Mouse (Mus musculus) CH12.LX (cell line): ENCODE data around the gene Ankrd13c. TPM values are rescaled to one million over a fixed set of nuclear protein-coding genes. Genes with fewer than 3 reads are reported as not detected.

Source experiments
- DNase-seq: peaks from one replicate; pipeline ENCODE4 v3.0.0-alpha.2; 2013; ENCODE audit errors: extremely low read depth
- H3K27ac ChIP-seq: 2 replicates; pipeline ENCODE4 v1.5.1; 2012; ENCODE audit warnings: low read depth, mild to moderate bottlenecking, control low read depth, moderate library complexity; ENCODE audit not compliant: insufficient read depth
- H3K27me3 ChIP-seq: replicated peaks from 2 replicates; pipeline ENCODE3; 2012; ENCODE audit warnings: inconsistent platforms
- H3K36me3 ChIP-seq, 2 experiments: replicated peaks in 1 of 2; 2 replicates each; pipeline versions ENCODE3 to v1.6.1; 2012; ENCODE audit warnings: inconsistent platforms in 1 of 2, low read length in 1 of 2, mild to moderate bottlenecking in 1 of 2, mixed read lengths in 1 of 2, moderate library complexity in 1 of 2; ENCODE audit not compliant: control insufficient read depth in 1 of 2, insufficient read depth in 1 of 2
- H3K4me1 ChIP-seq, 2 experiments: 2 replicates each; pipeline ENCODE4 v1.6.1; 2012; ENCODE audit warnings: inconsistent platforms in 1 of 2, moderate library complexity in 1 of 2; ENCODE audit not compliant: insufficient read depth in 2 of 2, control insufficient read depth in 1 of 2
- H3K4me2 ChIP-seq: 2 replicates; pipeline ENCODE4 v1.6.1; 2012; ENCODE audit warnings: low read depth, mild to moderate bottlenecking, control low read depth; ENCODE audit not compliant: poor library complexity, insufficient read depth, severe bottlenecking
- H3K4me3 ChIP-seq, 3 experiments: fragments of 150-350 bp in 1 of 3; sonication (generic) in 1 of 3; replicated peaks in 1 of 3; 2 replicates each; pipeline versions ENCODE3 to v1.5.1; 2011 to 2012; ENCODE audit warnings: low read depth in 2 of 3, low read length in 2 of 3, mild to moderate bottlenecking in 2 of 3, moderate library complexity in 2 of 3, control low read depth in 1 of 3, improper control_type of control experiment in 1 of 3, inconsistent platforms in 1 of 3, mixed read lengths in 1 of 3; ENCODE audit not compliant: poor library complexity in 1 of 3
- H3K79me2 ChIP-seq: replicated peaks from 2 replicates; pipeline ENCODE4 v1.6.1; 2012; ENCODE audit warnings: mild to moderate bottlenecking, moderate library complexity; ENCODE audit not compliant: control insufficient read depth, poor library complexity, insufficient read depth, severe bottlenecking; ENCODE audit errors: extremely low read depth
- H3K9ac ChIP-seq: 2 replicates; pipeline ENCODE4 v1.6.1; 2012; ENCODE audit warnings: low read depth, mild to moderate bottlenecking, control low read depth, moderate library complexity; ENCODE audit not compliant: insufficient read depth
- H3K9me3 ChIP-seq: replicated peaks from 2 replicates; pipeline ENCODE3; 2012; ENCODE audit warnings: low read length, inconsistent platforms, mixed read lengths
- CHD2 ChIP-seq: IDR thresholded peaks from 2 replicates; pipeline ENCODE4 v1.6.1; 2011; ENCODE audit warnings: low read length, improper control_type of control experiment
- CTCF ChIP-seq, 2 experiments: IDR thresholded peaks in 1 of 2; conservative IDR thresholded peaks in 1 of 2; 2 replicates each; pipeline ENCODE4 v1.5.1; 2011 to 2012; ENCODE audit warnings: low read depth in 2 of 2, low read length in 2 of 2, improper control_type of control experiment in 1 of 2, inconsistent platforms in 1 of 2, mild to moderate bottlenecking in 1 of 2, moderate library complexity in 1 of 2
- E2F4 ChIP-seq: IDR thresholded peaks from 2 replicates; pipeline ENCODE4 v1.6.1; 2011; ENCODE audit warnings: low read depth, low read length, improper control_type of control experiment; ENCODE audit not compliant: insufficient replicate concordance
- ELF1 ChIP-seq: IDR thresholded peaks from 2 replicates; pipeline ENCODE4 v1.6.1; 2014; ENCODE audit warnings: low read depth, mild to moderate bottlenecking, inconsistent platforms, low read length, improper control_type of control experiment
- ETS1 ChIP-seq: conservative IDR thresholded peaks from 2 replicates; pipeline ENCODE4 v1.6.1; 2012; ENCODE audit warnings: low read depth, mild to moderate bottlenecking, inconsistent platforms, low read length, improper control_type of control experiment, moderate library complexity
- IRF4 ChIP-seq: IDR thresholded peaks from 2 replicates; pipeline ENCODE4 v1.6.1; 2014; ENCODE audit warnings: low read depth, mild to moderate bottlenecking, inconsistent platforms, low read length, improper control_type of control experiment
- JUN ChIP-seq: IDR thresholded peaks from 2 replicates; pipeline ENCODE4 v1.6.1; 2011; ENCODE audit warnings: low read depth, mild to moderate bottlenecking, low read length, improper control_type of control experiment, moderate library complexity; ENCODE audit not compliant: insufficient read depth
- JUND ChIP-seq: conservative IDR thresholded peaks from 2 replicates; pipeline ENCODE4 v1.6.1; 2011; ENCODE audit warnings: low read depth, low read length, improper control_type of control experiment
- MAZ ChIP-seq: IDR thresholded peaks from 2 replicates; pipeline ENCODE4 v1.6.1; 2012; ENCODE audit warnings: low read depth, mild to moderate bottlenecking, inconsistent platforms, low read length, improper control_type of control experiment, moderate library complexity
- MEF2A ChIP-seq: IDR thresholded peaks from 2 replicates; pipeline ENCODE4 v1.6.1; 2014; ENCODE audit warnings: low read depth, mild to moderate bottlenecking, inconsistent platforms, low read length, improper control_type of control experiment, borderline replicate concordance
- MXI1 ChIP-seq: IDR thresholded peaks from 2 replicates; pipeline ENCODE4 v1.6.1; 2011; ENCODE audit warnings: mild to moderate bottlenecking, low read depth, low read length, improper control_type of control experiment
- NELFE ChIP-seq: IDR thresholded peaks from 2 replicates; pipeline ENCODE4 v1.6.1; 2011; ENCODE audit warnings: low read depth, low read length, improper control_type of control experiment
- NRF1 ChIP-seq: IDR thresholded peaks from 2 replicates; pipeline ENCODE4 v1.6.1; 2014; ENCODE audit warnings: low read depth, mild to moderate bottlenecking, inconsistent platforms, low read length, improper control_type of control experiment, moderate library complexity
- PAX5 ChIP-seq: IDR thresholded peaks from 2 replicates; pipeline ENCODE4 v1.6.1; 2012; ENCODE audit warnings: low read length, inconsistent platforms, mixed read lengths
- POLR2A ChIP-seq: IDR thresholded peaks from 2 replicates; pipeline ENCODE4 v1.6.1; 2011; ENCODE audit warnings: low read depth, mild to moderate bottlenecking, improper control_type of control experiment, low read length
- POLR2AphosphoS2 ChIP-seq: IDR thresholded peaks from 2 replicates; pipeline ENCODE4 v1.6.1; 2011; ENCODE audit warnings: low read depth, low read length, improper control_type of control experiment
- RCOR1 ChIP-seq: conservative IDR thresholded peaks from 2 replicates; pipeline ENCODE4 v1.6.1; 2012; ENCODE audit warnings: low read depth, mild to moderate bottlenecking, inconsistent platforms, low read length, improper control_type of control experiment
- SMC3 ChIP-seq: IDR thresholded peaks from 2 replicates; pipeline ENCODE4 v1.6.1; 2011; ENCODE audit warnings: low read depth, low read length, improper control_type of control experiment
- TBP ChIP-seq: conservative IDR thresholded peaks from 2 replicates; pipeline ENCODE4 v1.6.1; 2011; ENCODE audit warnings: low read depth, low read length, improper control_type of control experiment
- TCF12 ChIP-seq: IDR thresholded peaks from 2 replicates; pipeline ENCODE4 v1.6.1; 2014; ENCODE audit warnings: low read depth, mild to moderate bottlenecking, inconsistent platforms, low read length, improper control_type of control experiment
- UBTF ChIP-seq: IDR thresholded peaks from 2 replicates; pipeline ENCODE4 v1.6.1; 2012; ENCODE audit warnings: low read depth, mild to moderate bottlenecking, inconsistent platforms, low read length, improper control_type of control experiment, moderate library complexity
- USF2 ChIP-seq: conservative IDR thresholded peaks from 2 replicates; pipeline ENCODE4 v1.6.1; 2011; ENCODE audit warnings: low read depth, low read length, improper control_type of control experiment
- ZC3H11A ChIP-seq: IDR thresholded peaks from 2 replicates; pipeline ENCODE4 v1.6.1; 2012; ENCODE audit warnings: low read depth, mild to moderate bottlenecking, inconsistent platforms, low read length, improper control_type of control experiment
- ZMIZ1 ChIP-seq: IDR thresholded peaks from 2 replicates; pipeline ENCODE4 v1.6.1; 2012; ENCODE audit warnings: low read depth, mild to moderate bottlenecking, inconsistent platforms, low read length, improper control_type of control experiment
- dilution Hi-C: fragments of 300-500 bp; cut with MboI; formaldehyde crosslinking; loops from 2 replicates; pipeline ENCODE4 v1.14.3; 2020; ENCODE audit warnings: low sequenced_read_pairs; ENCODE audit not compliant: extremely low pct_unique_long_range_greater_than_20kb, extremely low pct_ligation_motif_present
- in situ Hi-C: fragments of 300-500 bp; cut with MboI; formaldehyde crosslinking; loops from 3 replicates; pipeline ENCODE4 v1.14.3; 2019; ENCODE audit warnings: low sequenced_read_pairs, low pct_ligation_motif_present, low pct_unique_long_range_greater_than_20kb, mixed read lengths
- polyA plus RNA-seq: library from polyadenylated mRNA; unstranded; fragments of >175 nt; gene quantifications from 2 replicates; pipeline ENCODE4 v1.2.1, GENCODE M21; 2012; ENCODE audit warnings: low read depth; ENCODE audit not compliant: insufficient read length
- total RNA-seq, 2 experiments: library from RNA; depleted of rRNA; stranded (reverse); fragments of 300-350 nt in 1 of 2; fragments of >200 nt in 1 of 2; gene quantifications; 2 replicates each; pipeline ENCODE4 v1.2.3; 2012 to 2014

Gene Ankrd13c
- total and polyA plus RNA-seq, 3 experiments: 18.9 to 65.3 (median 54.4) TPM

- Histone ChIP-seq H3K79me2 (peaks cover 67% of the 10 kb centered on the region), H3K27me3 (no peaks in the 10 kb centered on the region), H3K4me3 (no peak overlapping the region), H3K36me3 (peaks cover 5 to 64% of the 10 kb centered on the region in 2 experiments), H3K9ac (no peak overlapping the region), H3K4me2 (no peak overlapping the region), H3K27ac (no peak overlapping the region), H3K4me1 (peaks cover 0 to 19% of the 10 kb centered on the region in 2 experiments; a peak in 2 of 4 replicates), H3K9me3 (peaks cover 2% of the 10 kb centered on the region)
- in situ Hi-C loops (no loop called here), dilution Hi-C loops (no loop called here)
- DNase-seq: no peak
- no peak for TF ChIP-seq JUN
- no peak for TF ChIP-seq ZMIZ1
- TF ChIP-seq POLR2A: no peak
- no peak for TF ChIP-seq SMC3
- no peak for TF ChIP-seq TCF12
- no peak for TF ChIP-seq RCOR1
- TF ChIP-seq PAX5: no peak
- no peak for TF ChIP-seq MAZ
- no peak for TF ChIP-seq CHD2
- TF ChIP-seq MXI1: no peak
- no peak for TF ChIP-seq CTCF (conservative IDR thresholded peaks at IDR 0.05 in 1 of 2, IDR thresholded peaks at IDR 0.05 in 1 of 2; ENCODE audit: low read depth in 2 of 2, low read length in 2 of 2)
- TF ChIP-seq E2F4: no peak
- no peak for TF ChIP-seq ELF1
- no peak for TF ChIP-seq MEF2A
- no peak for TF ChIP-seq NELFE
- TF ChIP-seq ZC3H11A: no peak
- no peak for TF ChIP-seq ETS1
- no peak for TF ChIP-seq IRF4
- no peak for TF ChIP-seq TBP
- TF ChIP-seq JUND: no peak
These were observed 8.4 kb downstream of the Ankrd13c start for GRCm38 (mm10) chr3:157955466-157955865.

- dilution Hi-C loops: no loop called here
- Histone ChIP-seq H3K4me1 (peaks cover 0 to 13% of the 10 kb centered on the region in 2 experiments; a peak in 2 of 4 replicates), H3K9me3 (peaks cover 2% of the 10 kb centered on the region), H3K4me2 (no peak overlapping the region), H3K36me3 (peaks cover 5 to 66% of the 10 kb centered on the region in 2 experiments), H3K27me3 (no peaks in the 10 kb centered on the region), H3K4me3 (no peak overlapping the region), H3K9ac (no peak overlapping the region), H3K79me2 (peaks cover 62% of the 10 kb centered on the region), H3K27ac (no peak overlapping the region)
- in situ Hi-C loops: no loop called here
- TF ChIP-seq RCOR1: no peak
- no peak for TF ChIP-seq IRF4
- TF ChIP-seq SMC3: no peak
- TF ChIP-seq UBTF: no peak
- no peak for TF ChIP-seq NRF1
- TF ChIP-seq USF2: no peak
- TF ChIP-seq POLR2AphosphoS2: no peak
- DNase-seq: no peak
These were observed 9.2 kb downstream of the Ankrd13c start for GRCm38 (mm10) chr3:157956201-157956600.
